Mouse (Mus musculus) midbrain, embryonic 11.5 days (tissue): ENCODE measurements around the gene Lrp3. TPM values are rescaled to one million over a fixed set of nuclear protein-coding genes. Genes with fewer than 3 reads are reported as not detected.

ENCODE experiments used
- ATAC-seq: fragments of 200-750 bp; cut with Nextera tagmentation; 2 replicates; pipeline ENCODE4 v1.8.0; 2017; ENCODE audit warnings: moderate TSS enrichment, moderate library complexity; ENCODE audit not compliant: low FRiP score
- DNase-seq: peaks from one replicate; pipeline ENCODE4 v3.0.0; 2015; ENCODE audit warnings: low spot score; ENCODE audit errors: missing footprints
- H3K27ac ChIP-seq: fragments of 300-500 bp; sonication (generic); 2 replicates; pipeline ENCODE4 v1.5.1; 2014; ENCODE audit warnings: low read depth, low read length
- H3K27me3 ChIP-seq: fragments of 300-500 bp; sonication (generic); 2 replicates; pipeline ENCODE4 v1.6.1; 2014; ENCODE audit warnings: mild to moderate bottlenecking, low read length, moderate library complexity, mixed read lengths; ENCODE audit not compliant: control insufficient read depth, insufficient read depth
- H3K36me3 ChIP-seq: fragments of 300-500 bp; sonication (generic); 2 replicates; pipeline ENCODE4 v1.6.1; 2014; ENCODE audit warnings: mild to moderate bottlenecking, low read length, moderate library complexity, mixed read lengths; ENCODE audit not compliant: control insufficient read depth, insufficient read depth
- H3K4me1 ChIP-seq: fragments of 300-500 bp; sonication (generic); 2 replicates; pipeline ENCODE4 v1.6.1; 2014; ENCODE audit warnings: low read length; ENCODE audit not compliant: control insufficient read depth, insufficient read depth
- H3K4me2 ChIP-seq: fragments of 300-500 bp; sonication (generic); 2 replicates; pipeline ENCODE4 v1.6.1; 2014; ENCODE audit warnings: mild to moderate bottlenecking, moderate library complexity
- H3K4me3 ChIP-seq: fragments of 300-500 bp; sonication (generic); 2 replicates; pipeline ENCODE4 v1.5.1; 2014; ENCODE audit warnings: low read depth, low read length
- H3K9ac ChIP-seq: fragments of 300-500 bp; sonication (generic); 2 replicates; pipeline ENCODE4 v1.6.1; 2014; ENCODE audit warnings: low read length
- H3K9me3 ChIP-seq: fragments of 300-500 bp; sonication (generic); 2 replicates; pipeline ENCODE4 v1.6.1; 2016; ENCODE audit warnings: low read length; ENCODE audit not compliant: control insufficient read depth
- WGBS: fragments of 180-500 bp; shearing (Covaris S2); extraction: QIAGEN DNeasy Blood & Tissue Kit; methylation state at CpG from one replicate; pipeline ENCODE4 v1.1.7; 2014; 5-methylcytosine and 5-hydroxymethylcytosine counted together
- polyA plus RNA-seq: library from polyadenylated mRNA; unstranded; fragments of >200 nt; fragmentation: Nextera tagmentation; extraction: Ambion mirVana; gene quantifications from 2 replicates; pipeline ENCODE4 v1.2.1, GENCODE M21; 2014

Gene Lrp3
- polyA plus RNA-seq, 1 experiment from 2014 or later: 15.2 TPM

- no peaks in the 10 kb centered on the region for H3K4me1 ChIP-seq
- no peak overlapping the region for H3K27ac ChIP-seq
- DNase-seq (no peak), ATAC-seq (no peak)
- H3K9ac ChIP-seq: no peak overlapping the region
- no peak overlapping the region for H3K4me2 ChIP-seq
- H3K36me3 ChIP-seq: peaks cover 42% of the 10 kb centered on the region
- H3K4me3 ChIP-seq: no peak overlapping the region
- no peaks in the 10 kb centered on the region for H3K9me3 ChIP-seq
- H3K27me3 ChIP-seq: no peaks in the 10 kb centered on the region
These were observed 15.5 kb downstream of the Lrp3 start for GRCm38 (mm10) chr7:35199755-35200154.

GRCm38 (mm10) chr7:35198981-35199754 is 16.1 kb downstream of the Lrp3 start:
- Histone ChIP-seq H3K27ac (no peak overlapping the region), H3K9ac (no peak overlapping the region), H3K27me3 (no peaks in the 10 kb centered on the region), H3K4me1 (no peaks in the 10 kb centered on the region), H3K4me3 (no peak overlapping the region), H3K9me3 (no peaks in the 10 kb centered on the region), H3K4me2 (no peak overlapping the region), H3K36me3 (peaks cover 40% of the 10 kb centered on the region)
- WGBS: 92% methylated on average over 12 of the region's 12 CpGs
- DNase-seq (no peak), ATAC-seq (no peak)

GRCm38 (mm10) chr7:35197022-35197421 is 18.3 kb downstream of the Lrp3 start:
- Histone ChIP-seq H3K9me3 (no peaks in the 10 kb centered on the region), H3K4me1 (no peaks in the 10 kb centered on the region), H3K36me3 (peaks cover 21% of the 10 kb centered on the region), H3K4me3 (no peak overlapping the region), H3K27ac (no peak overlapping the region), H3K9ac (no peak overlapping the region), H3K4me2 (no peak overlapping the region), H3K27me3 (no peaks in the 10 kb centered on the region)
- ATAC-seq (no peak), DNase-seq (no peak)
- WGBS: 75% methylated on average over 2 of the region's 2 CpGs

- Histone ChIP-seq H3K27ac (no peak overlapping the region), H3K27me3 (peaks cover 16% of the 10 kb centered on the region), H3K9ac (no peak overlapping the region), H3K4me2 (no peak overlapping the region), H3K4me3 (no peak overlapping the region), H3K36me3 (no peaks in the 10 kb centered on the region), H3K9me3 (no peaks in the 10 kb centered on the region), H3K4me1 (peaks cover 5% of the 10 kb centered on the region)
- 8% methylated on average over 2 of the region's 2 CpGs for WGBS
- ATAC-seq (no peak), DNase-seq (no peak)
These were observed 24.0 kb downstream of the Lrp3 start for GRCm38 (mm10) chr7:35191276-35191675.

- Histone ChIP-seq H3K36me3 (no peaks in the 10 kb centered on the region), H3K4me3 (no peak overlapping the region), H3K4me1 (peaks cover 8% of the 10 kb centered on the region), H3K9me3 (no peaks in the 10 kb centered on the region), H3K27me3 (peaks cover 32% of the 10 kb centered on the region), H3K4me2 (no peak overlapping the region), H3K27ac (no peak overlapping the region), H3K9ac (no peak overlapping the region)
- ATAC-seq (no peak), DNase-seq (no peak)
- 75% methylated on average over 5 of the region's 5 CpGs for WGBS
These were observed 25.6 kb downstream of the Lrp3 start for GRCm38 (mm10) chr7:35189699-35190098.

- H3K36me3 ChIP-seq: no peaks in the 10 kb centered on the region
- H3K4me2 ChIP-seq: peak within 1 kb of the TSS; percentile 53
- no peaks in the 10 kb centered on the region for H3K9me3 ChIP-seq
- peak within 1 kb of the TSS; percentile 28 for H3K4me3 ChIP-seq
- DNase-seq: peak; percentile 87
- H3K27me3 ChIP-seq: peaks cover 36% of the 10 kb centered on the region
- 0 out of 2 replicates have a peak, but pooled peaks have one; percentile 36 for ATAC-seq
- H3K9ac ChIP-seq: peak within 1 kb of the TSS; percentile 45
- under 1% methylated on average over 43 of the region's 43 CpGs for WGBS
- no peak within 1 kb of the TSS for H3K27ac ChIP-seq
- peaks cover 6% of the 10 kb centered on the region for H3K4me1 ChIP-seq
These were observed 29.3 kb downstream of the Lrp3 start, which contains the start of gene Slc7a10 for GRCm38 (mm10) chr7:35185889-35186569. Slc7a10 (plus strand) TSS chr7:35186385.

- Histone ChIP-seq H3K9me3 (no peaks in the 10 kb centered on the region), H3K4me1 (peaks cover 6% of the 10 kb centered on the region), H3K36me3 (no peaks in the 10 kb centered on the region), H3K27me3 (peaks cover 36% of the 10 kb centered on the region), H3K9ac (peak overlapping the region; percentile 32; the same call in 1 of the 2 replicates), H3K4me2 (peak overlapping the region; percentile 44), H3K27ac (no peak overlapping the region), H3K4me3 (peak overlapping the region; percentile 28)
- DNase-seq (peak; percentile 94), ATAC-seq (peak; percentile 72)
- WGBS: 2% methylated on average over 52 of the region's 54 CpGs
These were observed 30.2 kb downstream of the Lrp3 start for GRCm38 (mm10) chr7:35184833-35185724.

- no peaks in the 10 kb centered on the region for H3K36me3 ChIP-seq
- DNase-seq (peak; percentile 94), ATAC-seq (0 out of 2 replicates have a peak, but pooled peaks have one; percentile 24)
- WGBS: 52% methylated on average over 18 of the region's 18 CpGs
- H3K9ac ChIP-seq: no peak overlapping the region
- no peak overlapping the region for H3K4me2 ChIP-seq
- no peaks in the 10 kb centered on the region for H3K9me3 ChIP-seq
- no peaks in the 10 kb centered on the region for H3K4me1 ChIP-seq
- H3K27me3 ChIP-seq: no peaks in the 10 kb centered on the region
- H3K4me3 ChIP-seq: no peak overlapping the region
- H3K27ac ChIP-seq: no peak overlapping the region
These were observed 38.6 kb downstream of the Lrp3 start for GRCm38 (mm10) chr7:35176412-35177381.
